Mouse (Mus musculus) embryo, embryonic 9.5 days (tissue): Measurements from ENCODE around the gene Midn.
"Not testable (repeated sequence)": the region's sequence is repeated elsewhere in the genome, so short reads cannot be mapped to it uniquely, and the experiment has no call there.

Experiments
- DNase-seq: peaks from one replicate; pipeline ENCODE4 v3.0.0-alpha.2; 2017; ENCODE audit errors: extremely low spot score

Midn gene

GRCm38 (mm10) chr10:80157141-80157929, 9.3 kb downstream of the Midn start:
- no peak for DNase-seq

GRCm38 (mm10) chr10:80158307-80158986, 10.4 kb downstream of the Midn start:
- peak; percentile 79 for DNase-seq

DNA sequence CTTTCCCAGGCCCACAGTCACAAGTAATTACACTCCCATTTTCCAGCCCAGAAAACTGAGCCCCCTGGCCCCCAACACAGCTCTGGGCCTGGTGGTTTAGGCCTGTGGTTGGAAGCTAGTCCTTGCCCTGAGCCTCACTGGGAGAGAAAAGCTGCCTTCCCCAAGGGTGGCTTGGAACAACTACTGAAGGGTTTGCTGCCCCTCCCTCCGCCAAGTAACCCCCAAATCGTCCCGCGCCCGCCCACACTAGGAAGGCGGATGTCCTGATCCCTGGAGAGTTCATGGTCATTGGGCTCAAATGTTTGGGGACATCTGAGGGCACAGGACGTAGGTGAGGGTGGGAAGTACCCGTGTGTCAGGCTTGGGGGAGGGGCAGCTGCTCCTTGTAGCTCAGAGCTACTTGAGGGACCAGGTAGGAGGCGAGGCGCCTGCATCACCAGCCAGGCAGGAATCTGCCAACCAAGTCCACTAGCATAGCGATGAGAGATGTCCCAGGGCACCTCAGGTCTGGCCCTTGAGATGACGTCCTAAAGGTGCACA, 11.0 kb downstream of the Midn start:
- no peak for DNase-seq

DNA sequence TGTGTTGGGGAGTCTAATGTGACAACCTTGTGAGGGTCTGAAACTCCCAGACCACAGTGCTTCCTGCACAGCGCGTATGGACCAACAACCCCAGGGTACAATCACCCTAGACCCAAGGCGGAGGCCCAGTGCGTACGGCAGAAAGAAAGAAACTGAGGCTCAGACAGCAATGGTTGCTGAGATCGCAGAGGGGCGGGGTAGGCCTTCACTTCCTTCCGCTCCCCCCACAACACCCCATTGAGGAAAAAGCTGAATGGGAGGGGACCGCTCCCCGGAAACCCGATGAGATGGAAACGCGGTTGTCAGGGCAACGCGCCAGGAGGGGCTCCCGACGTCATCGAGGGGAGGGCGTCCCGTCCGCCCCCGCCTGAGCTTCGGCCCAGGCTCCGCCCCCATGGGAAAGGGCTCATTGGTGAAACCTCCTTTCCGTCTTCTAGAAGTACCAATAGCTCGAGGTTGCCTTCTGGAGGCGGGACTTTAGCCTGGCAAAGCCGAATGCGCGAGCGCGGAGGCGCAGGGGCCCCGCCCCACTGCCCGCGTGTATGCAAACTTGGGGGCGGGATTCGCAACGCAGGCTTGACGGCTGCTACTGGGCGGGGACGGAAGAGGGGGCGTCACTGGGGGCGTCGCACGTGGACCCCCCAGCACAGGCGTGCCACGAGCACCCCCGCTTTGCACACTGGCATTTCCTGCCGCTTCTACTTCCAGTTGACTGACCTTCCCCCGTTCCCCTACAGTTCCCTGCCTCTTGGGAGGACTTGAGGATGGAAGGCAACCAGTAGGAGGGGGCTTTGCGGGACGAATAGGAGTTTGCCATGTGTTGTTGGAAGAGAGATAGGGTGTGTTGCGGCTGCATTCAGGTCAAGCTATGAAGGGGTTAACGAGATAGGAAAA, 11.7 kb downstream of the Midn start:
- DNase-seq = peak; percentile 97

- peak; percentile 91 for DNase-seq
Measured at GRCm38 (mm10) chr10:80160455-80161371, 12.6 kb downstream of the Midn start.

DNA sequence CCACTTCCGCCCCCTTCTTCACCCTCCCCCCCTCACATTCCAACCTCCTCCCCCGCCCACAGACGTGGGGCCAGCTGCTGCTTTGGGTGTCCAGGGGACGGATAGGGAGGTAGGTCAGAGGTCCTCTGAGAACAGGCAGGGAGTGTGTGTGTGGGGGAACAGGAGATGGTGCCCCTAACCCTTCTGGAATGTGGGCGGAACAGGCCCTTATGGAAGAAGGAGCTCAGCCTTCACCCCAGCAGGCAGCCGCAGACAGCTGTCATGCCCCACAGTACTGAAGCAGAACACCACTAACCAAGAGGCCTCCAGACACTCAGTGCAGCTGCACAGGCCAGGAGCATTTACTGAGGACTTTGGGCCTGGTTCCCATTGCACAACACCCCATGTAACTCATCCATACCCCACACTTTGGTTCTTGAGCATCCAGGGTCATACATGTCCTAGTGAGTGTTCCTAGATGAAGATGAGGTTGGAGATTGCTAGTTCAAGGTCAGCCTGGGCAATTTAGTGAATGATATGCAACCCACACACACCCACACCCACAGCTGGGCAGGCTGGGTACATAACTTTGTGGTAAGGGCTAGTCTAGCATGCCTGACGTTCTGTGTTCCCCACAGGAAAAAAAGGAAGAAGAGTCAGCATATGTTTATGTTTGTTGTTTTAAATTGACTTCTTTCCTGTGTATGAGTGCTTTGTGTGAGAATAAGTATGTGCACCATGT, 13.6 kb downstream of the Midn start:
- peak; percentile 80 for DNase-seq

DNA sequence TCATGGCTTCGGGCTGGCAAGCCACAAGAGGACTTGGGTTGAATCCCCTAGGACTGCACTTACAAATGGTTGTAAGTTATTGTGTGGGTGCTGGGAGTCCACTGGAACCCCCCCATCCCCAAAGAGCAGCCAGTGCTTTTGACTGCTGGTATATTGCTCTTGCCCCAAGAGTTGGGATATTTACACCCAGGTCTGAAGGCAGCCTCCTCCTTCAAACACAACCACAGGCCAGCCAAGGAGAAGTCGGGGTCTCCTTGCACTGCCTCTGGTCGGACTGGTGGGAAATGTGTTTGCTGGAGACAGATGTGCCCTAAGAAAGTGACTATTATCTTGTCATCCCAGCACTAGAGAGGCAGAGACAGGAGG, 14.2 kb downstream of the Midn start:
- no peak for DNase-seq

DNA sequence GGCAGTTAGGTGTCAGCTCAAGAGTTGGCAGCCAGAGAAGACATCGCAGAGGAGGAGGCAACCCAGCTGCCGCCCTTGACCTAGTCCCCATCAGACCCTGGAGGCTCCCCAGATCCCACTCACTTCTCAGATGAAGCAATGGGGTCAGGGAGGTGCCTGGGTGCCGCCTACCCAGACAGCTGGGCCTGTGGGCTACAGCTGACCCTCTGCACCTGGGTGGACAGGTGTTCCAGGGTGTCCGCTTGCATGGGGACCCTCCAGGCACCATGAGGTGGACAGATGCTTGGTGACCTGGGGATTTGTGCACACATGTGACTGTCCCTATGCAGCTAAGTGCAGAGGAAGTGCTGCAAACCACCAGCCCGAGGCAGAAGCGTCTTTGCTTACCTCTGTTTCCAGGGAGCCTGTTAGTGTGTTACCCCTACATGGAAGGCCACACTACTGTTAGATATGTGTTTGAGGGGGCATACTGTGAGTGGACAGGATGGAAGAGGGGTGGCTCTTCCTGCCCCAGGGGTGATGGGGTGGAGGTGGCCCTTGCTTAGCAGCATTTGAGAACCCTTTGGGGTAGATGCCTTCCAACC, 14.7 kb downstream of the Midn start:
- no peak for DNase-seq

DNA sequence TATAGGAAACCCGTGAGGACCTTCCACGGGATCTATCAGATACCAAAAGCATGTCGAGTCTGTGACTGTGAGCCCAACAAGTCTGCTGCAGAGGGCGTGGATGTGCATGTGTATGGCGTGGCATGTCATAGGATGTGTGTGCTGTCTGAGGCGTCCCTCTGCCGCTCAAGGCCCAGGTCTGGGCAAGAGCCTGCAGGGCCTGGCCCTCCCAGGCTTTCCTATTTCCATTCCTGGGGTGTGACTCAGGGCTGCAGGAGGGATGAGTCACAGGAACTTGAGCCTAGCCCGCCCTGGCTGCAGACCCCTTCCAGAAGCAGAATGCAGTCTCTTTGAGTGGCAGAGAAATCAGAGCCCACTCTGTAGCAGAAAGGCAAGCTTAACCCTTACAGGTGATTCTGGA, 15.6 kb downstream of the Midn start:
- peak; percentile 25 for DNase-seq

DNA sequence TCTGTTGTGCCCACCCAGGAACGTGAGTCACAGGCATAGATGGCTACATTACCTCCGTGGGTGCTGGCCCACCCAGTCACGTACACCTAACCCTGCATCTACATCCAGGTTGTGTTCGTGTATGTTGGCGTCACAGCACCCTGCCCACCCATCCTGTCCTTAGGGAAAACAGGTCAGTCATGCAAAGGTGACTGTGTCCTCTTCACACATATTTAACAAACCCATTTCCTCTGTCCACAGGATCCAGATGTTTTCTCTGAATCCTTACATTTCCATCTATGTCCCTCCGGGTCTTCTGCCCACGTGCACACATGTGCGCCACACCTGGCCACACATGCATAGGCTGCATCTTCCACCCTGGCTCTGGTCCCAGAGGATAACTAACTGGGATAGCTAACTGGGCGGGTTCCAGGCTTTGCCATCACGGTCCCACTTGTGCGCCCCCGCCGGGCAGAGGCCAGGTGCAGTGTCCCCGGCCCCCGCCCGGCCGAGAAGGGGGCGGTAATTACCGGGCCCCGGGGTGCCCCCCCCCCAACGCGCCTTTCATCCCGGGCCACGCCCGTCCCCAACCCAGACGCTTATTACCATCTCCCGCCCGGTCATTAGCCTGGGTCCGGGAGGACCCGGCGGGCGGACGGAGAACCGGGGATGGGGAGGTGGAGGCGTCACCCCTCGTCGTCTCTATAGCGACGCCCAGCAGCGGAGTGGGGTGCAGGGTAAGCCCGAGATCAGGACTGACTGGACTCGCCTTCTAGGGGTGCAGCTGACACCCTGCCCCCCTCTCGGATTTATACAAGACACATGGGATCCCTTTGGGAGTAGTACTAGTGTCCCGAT, 16.3 kb downstream of the Midn start:
- no peak for DNase-seq

DNA sequence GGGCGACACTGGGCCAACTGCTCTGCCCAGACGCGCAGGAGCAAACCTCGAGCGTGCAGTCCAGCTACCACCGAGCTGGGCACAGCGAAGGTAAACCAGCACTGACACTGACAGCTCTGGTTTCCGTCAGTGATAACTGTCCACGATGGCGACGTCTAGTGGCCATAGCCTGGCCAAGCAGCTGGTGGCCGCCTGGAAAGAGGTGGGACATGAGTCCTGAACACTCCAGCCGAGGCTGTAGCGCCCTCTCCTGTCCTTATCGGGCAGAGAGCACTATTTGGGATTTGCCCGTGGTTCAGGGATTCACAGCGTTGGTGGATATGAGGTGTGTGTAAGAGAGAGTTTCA, 16.9 kb downstream of the Midn start:
- DNase-seq = peak; percentile 96

DNA sequence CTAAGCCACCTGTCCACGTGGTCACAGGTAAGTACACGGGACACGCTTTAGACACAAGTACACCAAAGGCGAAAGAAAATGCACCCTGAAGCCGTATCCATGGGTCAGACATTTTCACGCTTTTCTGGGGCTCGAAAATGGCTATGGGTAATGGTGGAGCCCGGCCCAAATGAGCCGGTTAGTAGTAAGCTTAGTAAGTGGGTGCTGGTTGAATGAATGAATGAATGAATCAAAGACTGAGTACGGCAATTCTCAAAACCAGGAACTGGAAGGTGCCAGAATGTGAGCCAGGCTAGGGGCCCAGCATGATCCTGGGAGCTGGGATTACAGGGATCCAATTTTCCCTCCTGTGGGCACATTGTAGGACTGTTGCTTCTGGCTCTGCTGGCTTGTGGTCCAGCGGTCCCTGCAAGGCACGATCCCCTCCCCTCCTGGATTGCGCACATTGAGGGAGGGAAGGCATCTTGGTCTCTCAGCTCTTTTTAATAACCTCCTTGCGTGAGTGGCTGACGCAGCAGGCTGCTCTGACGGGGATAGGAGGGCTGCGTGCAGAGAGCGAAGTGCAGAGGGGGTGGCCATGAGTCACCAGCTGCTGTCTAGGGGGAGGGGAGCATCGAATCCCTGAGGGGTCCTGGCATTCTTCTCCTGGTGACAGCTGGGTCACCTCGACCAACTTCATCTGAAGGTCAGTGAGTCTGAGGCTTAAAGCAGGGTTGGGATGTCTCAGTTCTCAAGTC, 17.5 kb downstream of the Midn start, which contains the start of gene Cirbp:
Gene Cirbp, plus strand, starts transcription at position 594 of the 737 bp plus-strand sequence.
- peak; percentile 46 for DNase-seq

DNA sequence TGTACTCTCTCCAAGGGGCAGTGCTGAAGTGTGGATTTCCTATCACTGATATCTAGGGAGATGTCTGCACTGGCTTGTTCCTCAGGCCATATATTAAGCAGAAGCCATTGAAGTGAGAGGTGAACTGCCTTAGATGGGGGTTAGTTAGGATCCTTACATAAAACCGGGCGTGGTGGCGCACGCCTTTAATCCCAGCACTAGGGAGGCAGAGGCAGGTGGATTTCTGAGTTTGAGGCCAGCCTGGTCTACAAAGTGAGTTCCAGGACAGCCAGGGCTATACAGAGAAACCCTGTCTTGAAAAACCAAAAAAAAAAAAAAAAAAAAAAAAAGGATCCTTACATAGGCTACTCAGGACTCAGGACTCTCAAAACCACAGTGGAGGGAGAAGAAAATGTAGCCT, 18.1 kb downstream of the Midn start:
- DNase-seq = not testable (repeated sequence)

- DNase-seq = peak; percentile 100
Measured at GRCm38 (mm10) chr10:80167460-80168037, 19.5 kb downstream of the Midn start.

GRCm38 (mm10) chr10:80168038-80168661, 20.1 kb downstream of the Midn start:
- DNase-seq = peak; percentile 94

- DNase-seq = no peak
Measured at GRCm38 (mm10) chr10:80169070-80169469, 21.0 kb downstream of the Midn start.

DNA sequence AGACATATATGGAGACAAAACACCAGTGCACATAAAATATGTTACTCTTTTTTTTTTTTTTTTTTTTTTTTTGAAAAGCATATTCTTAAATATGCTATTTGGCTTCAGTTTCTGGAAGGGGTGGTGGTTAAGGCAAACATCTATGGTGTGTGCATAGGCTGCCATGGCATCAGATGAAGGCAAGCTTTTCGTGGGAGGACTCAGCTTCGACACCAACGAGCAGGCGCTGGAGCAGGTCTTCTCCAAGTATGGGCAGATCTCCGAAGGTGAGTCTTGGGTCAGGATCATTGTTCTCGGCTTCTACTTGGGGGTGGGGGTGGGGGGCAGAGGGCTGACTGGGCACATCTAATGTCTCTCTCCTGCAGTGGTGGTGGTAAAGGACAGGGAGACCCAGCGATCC, 21.6 kb downstream of the Midn start:
- DNase-seq = no peak
